Mouse (Mus musculus) kidney, embryonic 15.5 days (tissue): Measurements from ENCODE around the gene Pm20d1. TPM values are rescaled to one million over a fixed set of nuclear protein-coding genes. Genes with fewer than 3 reads are reported as not detected.

Experiments used
- ATAC-seq: fragments of 200-750 bp; cut with Nextera tagmentation; replicated peaks from 2 replicates; pipeline ENCODE4 v1.8.0; 2017; ENCODE audit warnings: moderate TSS enrichment; ENCODE audit not compliant: low FRiP score
- H3K27ac ChIP-seq: fragments of 300-500 bp; sonication (generic); 2 replicates; pipeline ENCODE4 v1.5.1; 2015; ENCODE audit warnings: mild to moderate bottlenecking, inconsistent platforms
- H3K27me3 ChIP-seq: fragments of 300-500 bp; sonication (generic); 2 replicates; pipeline ENCODE4 v1.6.1; 2015; ENCODE audit warnings: inconsistent platforms
- H3K36me3 ChIP-seq: fragments of 300-500 bp; sonication (generic); 2 replicates; pipeline ENCODE4 v1.6.1; 2015; ENCODE audit warnings: inconsistent platforms
- H3K4me1 ChIP-seq: fragments of 300-500 bp; sonication (generic); 2 replicates; pipeline ENCODE4 v1.6.1; 2015; ENCODE audit warnings: inconsistent platforms
- H3K4me2 ChIP-seq: fragments of 300-500 bp; sonication (generic); 2 replicates; pipeline ENCODE4 v1.6.1; 2015; ENCODE audit warnings: moderate library complexity, mild to moderate bottlenecking, inconsistent platforms
- H3K4me3 ChIP-seq: fragments of 300-500 bp; sonication (generic); replicated peaks from 2 replicates; pipeline ENCODE4 v1.5.1; 2015; ENCODE audit warnings: mild to moderate bottlenecking, inconsistent platforms
- H3K9ac ChIP-seq: fragments of 300-500 bp; sonication (generic); 2 replicates; pipeline ENCODE4 v1.6.1; 2015; ENCODE audit warnings: mild to moderate bottlenecking, inconsistent platforms
- H3K9me3 ChIP-seq: fragments of 300-500 bp; sonication (generic); replicated peaks from 2 replicates; pipeline ENCODE4 v1.6.1; 2016; ENCODE audit warnings: inconsistent platforms
- WGBS: fragments of 180-500 bp; shearing (Covaris S2); methylation state at CpG from one replicate; pipeline ENCODE4 v1.1.7; 2015; ENCODE audit warnings: mixed read lengths; 5-methylcytosine and 5-hydroxymethylcytosine counted together
- polyA plus RNA-seq: library from polyadenylated mRNA; unstranded; fragments of >200 nt; fragmentation: Nextera tagmentation; extraction: Ambion mirVana; gene quantifications from 2 replicates; pipeline ENCODE4 v1.2.1, GENCODE M21; 2015

Pm20d1 gene
- polyA plus RNA-seq, 1 experiment from 2014 or later: 2.3 TPM

DNA sequence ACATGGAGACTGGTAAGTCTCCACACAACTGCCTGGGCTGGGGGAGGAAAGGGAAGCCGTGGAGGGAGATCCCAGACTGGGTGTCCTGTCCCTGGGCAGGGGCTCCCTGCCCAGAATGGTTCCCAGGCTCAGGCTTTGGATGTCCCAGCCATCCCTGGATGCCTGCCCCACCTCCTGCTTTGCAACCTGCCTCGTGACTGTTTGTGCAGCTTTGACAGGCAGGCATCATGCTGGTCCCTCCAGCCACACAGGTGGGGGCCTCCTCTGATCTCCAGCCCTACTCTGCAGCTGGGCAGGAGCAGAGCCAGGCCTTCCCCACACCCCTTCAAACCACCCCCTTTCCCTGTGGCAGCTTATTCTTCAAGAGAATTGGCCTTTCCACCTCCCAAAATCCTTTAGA, 42.1 kb downstream of the Pm20d1 start:
- no peak overlapping the region for H3K4me2 ChIP-seq
- ATAC-seq: no peak
- H3K4me3 ChIP-seq: no peak overlapping the region
- 64% methylated on average over 2 of the region's 2 CpGs for WGBS
- no peak overlapping the region for H3K27ac ChIP-seq
- no peaks in the 10 kb centered on the region for H3K27me3 ChIP-seq
- no peaks in the 10 kb centered on the region for H3K9me3 ChIP-seq
- peaks cover 66% of the 10 kb centered on the region for H3K36me3 ChIP-seq
- H3K4me1 ChIP-seq: no peaks in the 10 kb centered on the region
- H3K9ac ChIP-seq: no peak overlapping the region

DNA sequence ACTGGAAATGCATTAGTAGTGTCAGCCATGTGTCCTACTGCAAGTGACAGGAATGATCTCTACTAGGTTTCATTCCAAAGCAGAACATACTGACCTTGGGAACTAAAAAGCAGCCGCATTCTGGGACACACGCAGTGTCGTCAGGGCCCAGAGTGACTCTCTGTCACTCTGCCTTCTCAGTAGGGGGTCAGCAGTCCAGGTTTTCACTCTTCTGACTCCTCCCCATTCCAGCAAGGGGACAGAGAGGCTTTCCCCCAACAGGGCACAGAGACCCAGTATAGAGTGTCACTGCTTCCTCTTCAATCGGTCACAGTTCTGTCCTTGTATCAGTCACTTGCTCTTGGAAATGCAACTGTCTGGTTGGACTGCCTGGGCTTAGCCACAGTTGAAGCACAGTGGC, 45.0 kb downstream of the Pm20d1 start:
- 87% methylated on average over 4 of the region's 4 CpGs for WGBS
- ATAC-seq: no peak
- H3K4me1 ChIP-seq: no peaks in the 10 kb centered on the region
- H3K27ac ChIP-seq: no peak overlapping the region
- H3K4me2 ChIP-seq: no peak overlapping the region
- no peak overlapping the region for H3K4me3 ChIP-seq
- H3K36me3 ChIP-seq: peaks cover 79% of the 10 kb centered on the region
- H3K27me3 ChIP-seq: no peaks in the 10 kb centered on the region
- no peak overlapping the region for H3K9ac ChIP-seq
- no peaks in the 10 kb centered on the region for H3K9me3 ChIP-seq

- Histone ChIP-seq H3K9ac (no peak overlapping the region), H3K27me3 (no peaks in the 10 kb centered on the region), H3K27ac (no peak overlapping the region), H3K36me3 (peaks cover 82% of the 10 kb centered on the region), H3K4me2 (no peak overlapping the region), H3K4me3 (no peak overlapping the region), H3K4me1 (no peaks in the 10 kb centered on the region), H3K9me3 (no peaks in the 10 kb centered on the region)
- ATAC-seq: no peak
- 95% methylated on average over 10 of the region's 10 CpGs for WGBS
Observed at GRCm38 (mm10) chr1:131843758-131844157, 46.6 kb downstream of the Pm20d1 start.

- WGBS: 83% methylated on average over 8 of the region's 8 CpGs
- H3K4me2 ChIP-seq: no peak overlapping the region
- no peak overlapping the region for H3K9ac ChIP-seq
- peaks cover 78% of the 10 kb centered on the region for H3K36me3 ChIP-seq
- H3K4me3 ChIP-seq: no peak overlapping the region
- H3K27ac ChIP-seq: no peak overlapping the region
- no peaks in the 10 kb centered on the region for H3K4me1 ChIP-seq
- no peaks in the 10 kb centered on the region for H3K27me3 ChIP-seq
- no peak for ATAC-seq
- H3K9me3 ChIP-seq: no peaks in the 10 kb centered on the region
Observed at GRCm38 (mm10) chr1:131844883-131845282, 47.7 kb downstream of the Pm20d1 start.

DNA sequence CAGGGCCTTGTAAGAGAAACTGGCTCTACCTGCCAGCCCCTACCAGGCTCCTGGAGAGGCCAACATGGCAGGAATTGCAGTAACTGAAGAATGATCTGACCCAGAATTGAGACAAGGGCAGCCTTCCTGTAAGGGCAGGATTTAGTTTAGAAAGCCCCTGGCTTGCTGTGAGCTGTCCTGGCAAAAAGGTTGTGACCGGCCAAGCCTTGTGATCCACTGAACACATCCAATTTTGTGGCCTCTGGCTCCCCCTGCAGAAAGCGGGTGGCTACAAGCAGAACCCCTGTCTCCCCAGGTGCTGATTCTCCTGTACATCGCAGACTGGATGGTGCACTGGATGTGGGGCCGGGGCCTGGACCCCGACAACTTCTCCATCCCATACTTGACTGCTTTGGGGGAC, 49.1 kb downstream of the Pm20d1 start:
- Histone ChIP-seq H3K27me3 (no peaks in the 10 kb centered on the region), H3K36me3 (peaks cover 64% of the 10 kb centered on the region), H3K4me3 (no peak overlapping the region), H3K9me3 (no peaks in the 10 kb centered on the region), H3K4me2 (no peak overlapping the region), H3K9ac (no peak overlapping the region), H3K4me1 (no peaks in the 10 kb centered on the region), H3K27ac (no peak overlapping the region)
- ATAC-seq: no peak
- 77% methylated on average over 5 of the region's 5 CpGs for WGBS

DNA sequence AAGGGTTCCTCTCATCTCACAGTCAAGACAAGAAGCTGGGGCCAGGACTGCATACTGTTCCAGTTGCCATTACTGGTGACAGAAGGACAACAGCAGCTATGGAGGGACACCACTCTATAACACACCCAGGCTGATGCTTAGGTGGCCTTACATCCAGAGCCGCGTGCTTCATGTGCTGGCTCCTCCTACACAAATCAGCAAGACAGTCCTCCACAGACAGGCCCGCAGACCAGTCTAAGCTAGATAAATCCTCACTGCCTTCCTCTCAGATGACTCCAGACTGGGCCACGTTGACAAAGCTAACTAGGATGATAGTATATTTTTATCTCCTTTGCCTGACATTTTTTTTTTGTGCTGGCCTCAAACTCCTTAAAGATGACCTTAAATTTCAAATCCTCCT, 64.6 kb downstream of the Pm20d1 start:
- no peaks in the 10 kb centered on the region for H3K27me3 ChIP-seq
- no peak for ATAC-seq
- WGBS: 70% methylated on average over 4 of the region's 4 CpGs

GRCm38 (mm10) chr1:131865596-131865995, 68.4 kb downstream of the Pm20d1 start:
- H3K4me2 ChIP-seq: no peak overlapping the region
- H3K4me1 ChIP-seq: peaks cover 8% of the 10 kb centered on the region
- no peak overlapping the region for H3K4me3 ChIP-seq
- no peak overlapping the region for H3K9ac ChIP-seq
- 84% methylated on average over 5 of the region's 5 CpGs for WGBS
- H3K36me3 ChIP-seq: no peaks in the 10 kb centered on the region
- no peak overlapping the region for H3K27ac ChIP-seq
- no peaks in the 10 kb centered on the region for H3K27me3 ChIP-seq
- no peaks in the 10 kb centered on the region for H3K9me3 ChIP-seq
- no peak for ATAC-seq

More for the DNA sequence above, 64.6 kb downstream of the Pm20d1 start:
- H3K4me1 ChIP-seq: no peaks in the 10 kb centered on the region
- no peak overlapping the region for H3K4me2 ChIP-seq
- H3K36me3 ChIP-seq: no peaks in the 10 kb centered on the region
- no peak overlapping the region for H3K4me3 ChIP-seq
- H3K27ac ChIP-seq: no peak overlapping the region
- H3K9me3 ChIP-seq: no peaks in the 10 kb centered on the region
- no peak overlapping the region for H3K9ac ChIP-seq

GRCm38 (mm10) chr1:131866304-131866999, 69.3 kb downstream of the Pm20d1 start:
- Histone ChIP-seq H3K27me3 (no peaks in the 10 kb centered on the region), H3K9ac (no peak overlapping the region), H3K4me3 (peak overlapping the region; percentile 62), H3K36me3 (no peaks in the 10 kb centered on the region), H3K27ac (no peak overlapping the region), H3K4me2 (0 out of 2 replicates have a peak overlapping the region, but pooled peaks have one; percentile 90), H3K4me1 (peaks cover 8% of the 10 kb centered on the region), H3K9me3 (no peaks in the 10 kb centered on the region)
- no peak; the same call in 1 of the 2 replicates for ATAC-seq
- WGBS: 71% methylated on average over 6 of the region's 6 CpGs

DNA sequence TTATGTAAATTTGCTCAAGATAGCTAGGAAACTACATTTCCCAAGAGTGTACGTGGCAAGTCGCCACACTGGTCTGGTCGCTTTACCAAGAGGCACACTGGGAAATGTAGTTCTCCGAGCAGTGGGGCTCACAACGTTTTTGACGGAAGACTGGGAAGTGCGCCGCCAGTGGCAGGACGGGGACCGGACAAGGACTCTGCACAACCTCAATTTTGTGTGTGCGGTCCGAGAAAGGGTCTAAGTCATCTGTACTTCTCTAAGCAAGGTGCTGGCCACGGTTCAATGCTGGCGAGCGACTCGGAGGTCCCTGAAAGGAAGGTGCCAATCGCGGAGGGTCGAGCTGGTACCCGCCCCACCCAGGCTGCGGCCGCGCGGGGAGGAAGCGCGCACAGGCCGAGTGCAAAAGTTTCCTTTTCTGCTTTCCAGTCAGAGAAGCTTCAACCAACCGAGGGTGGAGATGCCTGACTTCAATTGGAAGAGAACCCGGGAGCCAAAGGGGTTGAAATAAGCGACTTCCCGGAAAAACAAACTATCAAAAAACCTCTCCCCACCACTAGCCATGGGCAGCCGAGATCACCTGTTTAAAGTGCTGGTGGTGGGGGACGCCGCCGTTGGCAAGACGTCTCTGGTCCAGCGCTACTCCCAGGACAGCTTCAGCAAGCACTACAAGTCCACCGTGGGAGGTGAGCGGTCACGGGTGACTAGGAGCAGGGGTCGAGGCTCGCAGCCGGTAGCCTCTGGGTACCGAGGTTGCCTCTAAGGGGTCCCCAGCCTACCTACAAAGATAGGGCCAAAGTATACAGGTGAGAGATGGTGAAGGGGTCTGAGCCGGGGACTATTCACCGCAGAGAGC, 70.1 kb downstream of the Pm20d1 start, which contains the start of gene Rab29:
Gene Rab29, plus strand, starts transcription at position 132 of the 853 bp plus-strand sequence.
- no peaks in the 10 kb centered on the region for H3K27me3 ChIP-seq
- no peaks in the 10 kb centered on the region for H3K9me3 ChIP-seq
- peak; percentile 96 for ATAC-seq

DNA sequence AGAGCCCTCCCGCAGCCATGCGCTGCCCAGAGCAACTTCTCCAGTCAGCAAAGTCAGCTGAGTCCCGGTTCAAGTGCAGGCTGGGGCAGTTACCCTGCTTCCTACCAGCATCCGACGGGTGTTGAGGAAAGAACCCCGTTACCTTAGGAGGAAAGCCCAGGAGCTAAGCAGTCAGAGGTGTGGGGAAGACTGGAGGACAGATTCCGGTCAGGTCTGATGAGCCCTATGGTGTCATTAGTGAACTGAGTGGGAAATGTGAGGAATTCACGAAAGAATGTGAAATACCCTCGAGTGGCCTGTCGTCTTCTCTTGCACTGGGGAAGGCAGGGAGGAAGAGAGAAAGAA, 70.7 kb downstream of the Pm20d1 start:
- Histone ChIP-seq H3K9me3 (no peaks in the 10 kb centered on the region), H3K4me3 (peak overlapping the region; percentile 62), H3K9ac (peak overlapping the region; percentile 48), H3K36me3 (no peaks in the 10 kb centered on the region), H3K27ac (no peak overlapping the region), H3K27me3 (no peaks in the 10 kb centered on the region), H3K4me2 (peak overlapping the region; percentile 90), H3K4me1 (peaks cover 8% of the 10 kb centered on the region)
- no peak for ATAC-seq
- 17% methylated on average over 10 of the region's 10 CpGs for WGBS

More for the DNA sequence above, 70.1 kb downstream of the Pm20d1 start, which contains the start of gene Rab29:
- H3K27ac ChIP-seq: 0 out of 2 replicates have a peak within 1 kb of the TSS, but pooled peaks have one; percentile 13
- H3K4me1 ChIP-seq: peaks cover 8% of the 10 kb centered on the region
- 2% methylated on average over 46 of the region's 46 CpGs for WGBS
- H3K9ac ChIP-seq: peak within 1 kb of the TSS; percentile 48
- peak within 1 kb of the TSS; percentile 62 for H3K4me3 ChIP-seq
- H3K4me2 ChIP-seq: peak within 1 kb of the TSS; percentile 90
- no peaks in the 10 kb centered on the region for H3K36me3 ChIP-seq

DNA sequence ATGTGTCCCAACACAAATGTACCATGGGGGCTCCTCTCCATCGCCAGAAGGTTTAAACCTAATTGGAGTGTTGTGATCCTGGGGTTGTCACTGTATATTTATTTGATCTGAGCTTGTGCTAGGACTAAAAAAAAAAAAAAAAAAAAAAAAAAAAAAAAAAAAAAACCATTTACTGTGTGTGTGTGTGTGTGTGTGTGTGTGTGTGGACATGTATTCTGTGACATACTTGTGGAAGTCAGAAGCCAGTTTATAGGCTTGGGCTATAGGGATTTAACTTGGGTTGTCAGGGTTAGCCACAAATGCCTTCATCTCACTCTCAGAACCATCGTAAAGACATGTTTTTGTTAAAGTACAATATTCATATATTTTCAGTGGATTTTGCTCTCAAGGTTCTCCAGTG, 72.4 kb downstream of the Pm20d1 start:
- Histone ChIP-seq H3K4me3 (no peak overlapping the region), H3K4me1 (peaks cover 8% of the 10 kb centered on the region), H3K4me2 (no peak overlapping the region), H3K36me3 (0 out of 2 replicates have a peak, but pooled peaks cover 2% of the 10 kb centered on the region), H3K27me3 (no peaks in the 10 kb centered on the region), H3K9ac (no peak overlapping the region), H3K9me3 (no peaks in the 10 kb centered on the region), H3K27ac (no peak overlapping the region)
- 84% methylated on average over 2 of the region's 2 CpGs for WGBS
- no peak for ATAC-seq
